Mouse (Mus musculus): ENCODE measurements at regions not wholly inside any gene's neighbourhood (a gene's known extent, or its start where the extent isn't known, plus 50 kb on each side); places are given as distances from the start of the nearest gene placed in this dataset.
A peak's percentile ranks its signal among the peaks of the same experiment; 100 is the strongest.

- DNase-seq (ENCODE audit: inconsistent ontology term), result no peak
Measured at GRCm38 (mm10) chr11:111820356-111820755, 754.4 kb downstream of the Kcnj2 start.

DNA sequence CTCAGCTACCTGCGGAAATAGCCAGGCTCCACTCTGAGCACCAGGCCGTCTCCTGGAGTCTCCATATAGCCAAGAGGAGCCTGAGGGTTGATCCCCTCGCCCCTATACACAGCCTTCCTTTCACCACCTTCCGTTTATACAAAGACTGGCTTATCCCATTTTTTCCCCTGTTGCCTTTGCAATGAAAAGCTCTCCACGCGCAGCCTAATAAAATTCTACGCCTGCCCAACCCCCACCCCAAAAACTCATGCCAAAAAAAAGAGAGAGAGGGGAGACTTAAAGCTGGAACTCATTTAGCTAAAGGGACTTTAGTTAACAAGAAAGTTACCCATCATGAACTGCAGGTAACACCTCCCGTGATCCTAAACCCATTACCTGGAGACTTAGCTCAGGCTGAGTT is 762.5 kb downstream of the Kcnj2 start:
- no peak for DNase-seq (ENCODE audit: inconsistent ontology term)

DNA sequence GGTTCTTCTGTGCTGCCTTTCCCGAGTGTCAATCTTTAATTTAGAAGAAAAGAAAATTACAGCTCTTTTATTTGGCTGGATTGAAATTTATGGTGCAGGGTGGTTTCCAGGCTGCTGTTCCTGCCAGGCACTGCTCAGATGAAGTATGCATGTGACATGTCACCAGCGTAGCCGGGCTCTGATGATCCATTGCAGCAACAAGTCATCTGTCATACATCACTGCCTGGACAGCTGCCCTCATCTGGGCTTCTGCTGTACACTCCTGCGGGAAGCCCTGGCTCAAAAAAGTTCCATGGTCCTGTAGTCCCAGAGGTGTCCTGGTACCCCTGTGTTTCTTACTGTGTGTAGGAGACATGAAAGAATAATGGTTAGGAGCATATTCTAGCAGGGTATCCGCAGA is 773.0 kb downstream of the Kcnj2 start:
- DNase-seq (ENCODE audit: inconsistent ontology term), result no peak

GRCm38 (mm10) chr11:111843728-111844258 is 777.8 kb downstream of the Kcnj2 start:
- peak; percentile 3 for DNase-seq (ENCODE audit: inconsistent ontology term)

DNA sequence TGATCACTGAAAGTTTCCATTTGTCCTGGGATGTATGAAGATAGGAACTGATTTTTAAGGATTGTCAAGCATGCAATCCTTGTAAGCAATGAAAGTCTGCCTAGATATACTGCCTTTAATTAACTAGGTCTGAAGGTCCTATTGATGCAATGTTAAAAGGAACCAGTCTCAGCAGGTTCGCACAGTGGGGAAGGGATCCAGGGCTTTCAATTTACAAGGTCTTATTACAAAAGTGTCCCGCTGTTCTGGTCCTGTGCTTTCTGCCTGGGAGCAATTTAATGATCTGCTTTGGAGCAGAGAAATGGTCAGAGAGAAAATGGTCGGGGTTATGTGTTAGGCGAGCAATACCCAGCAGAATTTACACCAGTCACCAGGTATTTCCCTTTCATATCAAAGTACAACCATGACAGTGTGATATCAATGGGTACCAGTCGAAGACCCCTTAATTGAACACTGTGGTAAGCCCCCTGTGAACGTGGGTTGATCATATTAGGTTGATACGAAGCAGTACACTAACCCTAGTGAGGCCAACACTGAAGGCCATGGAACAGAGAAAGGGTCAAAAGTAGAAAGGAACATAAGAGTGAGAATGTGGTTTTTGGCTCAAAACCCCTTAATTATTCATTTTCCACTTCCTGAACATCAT is 778.5 kb downstream of the Kcnj2 start:
- peak; percentile 10 for DNase-seq (ENCODE audit: inconsistent ontology term)

- no peak for DNase-seq (ENCODE audit: inconsistent ontology term)
Measured at GRCm38 (mm10) chr11:111857288-111857687, 791.3 kb downstream of the Kcnj2 start.

DNA sequence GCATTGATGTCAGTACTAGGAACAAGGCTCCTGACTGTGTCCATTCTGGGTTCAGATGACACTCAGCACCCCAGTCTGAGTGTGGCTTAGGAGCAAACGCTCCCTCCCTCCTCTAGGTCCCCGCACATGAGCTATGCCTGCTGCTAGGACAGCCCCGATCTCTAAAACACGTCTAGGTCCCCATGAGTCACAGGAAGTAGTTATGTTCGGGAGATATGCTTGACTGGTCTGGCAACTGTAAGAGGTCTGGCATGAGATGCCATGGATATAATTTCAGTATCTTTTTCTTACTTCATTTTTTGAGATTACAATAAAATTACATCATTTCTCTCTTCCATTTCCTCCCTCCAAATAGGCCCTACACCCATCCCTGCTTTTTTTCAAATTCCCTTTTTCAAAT is 792.1 kb downstream of the Kcnj2 start:
- no peak for DNase-seq (ENCODE audit: inconsistent ontology term)

DNA sequence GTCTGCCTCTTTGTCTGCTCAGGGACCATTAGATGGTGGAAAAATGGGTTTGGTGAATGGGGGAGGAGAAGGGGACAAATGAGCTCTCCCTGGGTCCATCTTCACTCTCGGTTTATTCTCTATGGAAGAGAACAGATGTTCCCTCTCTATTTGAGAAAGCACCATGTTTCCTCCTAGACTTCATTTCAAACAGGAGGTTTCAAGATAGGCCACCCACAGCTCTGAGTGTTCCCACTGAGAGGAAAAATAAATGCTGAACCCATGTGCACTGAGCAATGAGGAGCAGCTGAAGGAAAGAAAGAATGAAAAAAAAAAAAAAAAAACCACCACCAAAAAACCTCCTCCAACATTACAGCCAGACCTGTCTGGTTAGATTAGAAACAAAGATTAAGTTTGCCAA is 799.2 kb downstream of the Kcnj2 start:
- no peak for DNase-seq (ENCODE audit: inconsistent ontology term)

- DNase-seq (ENCODE audit: inconsistent ontology term), result no peak
Measured at GRCm38 (mm10) chr11:111875406-111875805, 809.4 kb downstream of the Kcnj2 start.

GRCm38 (mm10) chr11:111880146-111880545 is 814.2 kb downstream of the Kcnj2 start:
- DNase-seq (ENCODE audit: inconsistent ontology term), result no peak

DNA sequence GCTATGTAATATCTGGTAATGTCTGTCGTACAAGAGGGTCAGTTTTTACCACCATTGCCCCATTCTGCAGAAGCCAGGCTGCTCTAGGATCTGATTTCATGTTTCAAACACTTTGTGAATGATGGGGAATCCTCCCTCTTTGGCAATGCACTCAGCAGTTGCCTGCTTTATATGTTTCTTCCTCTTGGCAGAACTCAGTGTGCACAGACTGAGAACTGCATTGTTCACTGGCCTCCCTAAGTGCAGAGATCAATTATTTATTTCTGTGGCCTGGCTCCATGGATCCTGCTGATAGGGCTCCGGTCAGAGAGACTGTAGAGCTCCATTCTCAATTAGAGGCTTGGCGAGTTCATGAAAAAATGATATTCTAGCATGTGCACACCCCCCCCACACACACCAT is 824.1 kb downstream of the Kcnj2 start:
- no peak for DNase-seq (ENCODE audit: inconsistent ontology term)

DNA sequence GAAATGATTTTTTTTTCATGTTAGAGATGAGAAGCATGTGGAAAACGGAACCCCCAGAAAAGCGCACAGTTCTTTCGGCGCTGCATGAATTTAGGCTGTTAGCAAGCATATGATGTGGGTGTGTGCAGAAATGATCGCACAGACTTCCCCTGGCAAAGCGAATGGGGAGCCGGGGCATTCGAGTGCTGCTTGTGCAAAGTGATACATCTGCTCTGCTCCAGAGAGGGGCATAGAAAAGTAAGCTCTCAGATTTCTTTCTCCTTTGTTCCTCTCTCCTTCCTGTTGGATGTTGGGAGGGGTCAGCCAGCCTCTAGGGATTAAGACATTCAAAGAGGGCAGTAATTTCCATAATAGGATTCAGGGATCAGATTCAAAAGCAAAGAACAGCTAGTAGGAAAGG is 827.9 kb downstream of the Kcnj2 start:
- no peak for DNase-seq (ENCODE audit: inconsistent ontology term)

- no peak for DNase-seq (ENCODE audit: inconsistent ontology term)
Measured at GRCm38 (mm10) chr11:111895221-111896200, 829.5 kb downstream of the Kcnj2 start.

- no peak for DNase-seq (ENCODE audit: inconsistent ontology term)
Measured at GRCm38 (mm10) chr11:111897001-111897400, 831.0 kb downstream of the Kcnj2 start.

DNA sequence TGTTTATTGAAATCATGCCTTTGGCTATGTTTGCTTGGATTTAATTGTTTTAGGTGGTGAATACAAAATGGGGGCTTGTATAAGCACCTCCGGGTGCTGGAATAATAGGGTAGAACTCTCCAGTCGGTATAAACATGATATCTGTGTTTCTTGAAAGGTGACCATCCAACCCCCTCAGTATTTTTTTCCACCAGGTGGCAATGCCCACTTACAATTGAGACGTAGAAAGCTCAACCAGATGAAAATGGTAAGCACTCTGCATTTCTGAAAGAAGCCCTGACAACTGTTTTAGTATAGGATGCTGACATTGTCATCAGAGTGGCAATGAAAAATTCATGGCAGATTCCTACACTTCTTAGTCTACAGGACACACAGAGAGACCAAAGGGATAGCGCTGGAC is 838.1 kb downstream of the Kcnj2 start:
- no peak for DNase-seq (ENCODE audit: inconsistent ontology term)

DNA sequence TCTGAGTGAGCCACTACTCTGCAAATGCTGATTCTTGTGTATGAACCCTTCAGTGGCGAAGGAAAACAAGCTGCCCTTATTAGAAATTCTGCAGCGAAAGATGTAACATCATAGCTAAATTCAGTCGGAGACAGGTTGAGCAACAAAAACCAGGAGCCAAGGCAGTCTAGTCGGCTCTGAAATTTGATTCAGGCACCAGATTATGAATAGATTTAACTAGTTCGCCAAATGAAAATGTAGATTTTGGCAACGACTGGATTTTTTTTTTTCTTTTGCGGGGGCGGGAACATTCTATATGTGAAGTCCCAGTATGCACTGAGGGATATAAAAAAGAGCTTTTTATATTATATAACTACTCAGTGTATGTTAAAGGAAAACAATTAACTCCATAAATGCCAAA is 847.9 kb downstream of the Kcnj2 start:
- no peak for DNase-seq (ENCODE audit: inconsistent ontology term)

DNA sequence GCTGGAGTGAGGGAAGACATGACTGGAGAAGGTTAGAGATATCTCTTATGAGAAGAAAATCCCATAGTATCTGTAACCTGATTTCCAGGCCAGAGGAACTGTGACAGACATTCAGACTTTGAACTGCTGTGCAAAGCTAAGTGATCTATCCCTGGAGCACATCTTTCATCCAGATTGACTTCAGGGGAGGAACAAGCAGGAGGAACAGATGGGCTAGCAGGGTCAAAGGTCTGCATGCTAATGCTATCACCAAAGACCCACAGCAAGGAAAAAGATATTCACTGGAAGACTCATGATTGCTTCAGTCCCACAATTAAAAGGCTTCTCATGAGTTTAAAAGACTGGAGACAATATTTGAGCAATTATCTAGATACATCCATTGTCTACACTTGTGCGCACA is 855.7 kb upstream of the Sox9 start:
- no peak for DNase-seq (ENCODE audit: inconsistent ontology term)

DNA sequence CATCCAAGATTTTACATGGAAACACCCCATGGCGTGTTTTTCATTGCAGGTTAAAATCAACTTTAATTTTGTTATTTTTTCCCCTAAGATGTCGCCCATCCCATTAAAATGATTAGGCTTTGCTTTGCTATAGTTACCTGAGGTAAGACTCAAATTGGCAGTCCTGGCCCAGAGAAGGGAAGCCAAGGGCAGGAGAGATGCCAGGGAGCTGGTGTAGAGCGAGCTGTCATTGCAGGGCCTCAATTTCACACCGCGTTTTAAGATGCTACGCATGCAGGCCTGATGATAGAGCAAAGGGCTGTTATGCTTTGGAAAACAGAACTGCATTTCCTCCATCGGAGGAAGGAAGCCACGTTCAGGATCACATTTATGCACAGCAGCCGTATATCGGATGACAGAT is 852.7 kb upstream of the Sox9 start:
- DNase-seq (ENCODE audit: inconsistent ontology term), result no peak

GRCm38 (mm10) chr11:111932052-111932451 is 850.0 kb upstream of the Sox9 start:
- DNase-seq (ENCODE audit: inconsistent ontology term), result no peak

GRCm38 (mm10) chr11:111944282-111944681 is 837.7 kb upstream of the Sox9 start:
- no peak for DNase-seq (ENCODE audit: inconsistent ontology term)

DNA sequence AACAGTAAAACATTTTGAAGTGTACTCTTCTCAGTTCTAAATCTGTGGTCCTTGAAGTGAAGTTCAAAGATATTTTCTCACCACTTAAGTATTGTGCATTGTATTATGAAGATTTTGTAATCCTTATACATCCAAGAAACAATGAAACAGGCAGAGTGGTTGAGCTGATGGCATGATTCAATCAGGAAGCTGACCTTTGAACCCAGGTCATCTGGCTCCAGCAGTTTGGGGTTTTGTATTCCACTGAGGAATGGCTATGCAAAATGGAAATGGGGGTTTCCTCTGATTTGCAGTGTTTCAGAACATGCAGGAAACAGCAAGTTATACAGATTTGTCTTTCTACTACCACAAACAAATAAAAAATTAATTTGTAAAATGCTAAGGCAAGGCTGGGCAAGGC is 836.2 kb upstream of the Sox9 start:
- DNase-seq (ENCODE audit: inconsistent ontology term), result no peak

GRCm38 (mm10) chr11:111947671-111948070 is 834.4 kb upstream of the Sox9 start:
- DNase-seq (ENCODE audit: inconsistent ontology term), result no peak

DNA sequence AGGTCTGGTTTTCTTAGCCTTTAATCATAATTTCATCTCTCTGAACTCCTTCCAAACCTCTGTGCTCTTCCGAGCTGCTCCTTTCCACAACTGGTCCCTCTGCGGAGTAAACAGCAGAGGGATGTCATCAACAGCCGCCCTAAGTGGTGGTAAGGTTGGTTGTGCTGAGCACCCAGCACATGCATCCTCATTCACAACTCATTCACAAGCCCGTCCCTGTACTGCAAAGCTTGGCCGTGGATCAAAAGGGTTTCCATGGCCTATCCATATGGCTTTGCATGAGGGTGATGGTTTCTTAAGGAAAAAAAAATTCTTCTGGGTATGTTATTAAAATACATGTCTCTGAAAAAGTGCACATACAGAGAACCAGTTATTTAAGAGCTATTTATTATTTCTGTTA is 828.6 kb upstream of the Sox9 start:
- no peak for DNase-seq (ENCODE audit: inconsistent ontology term)
